Mouse (Mus musculus) liver, embryonic 16.5 days (tissue): ENCODE results near the gene Zfp599. TPM values are rescaled to one million over a fixed set of nuclear protein-coding genes. Genes with fewer than 3 reads are reported as not detected.
A peak's percentile ranks its signal among the peaks of the same experiment; 100 is the strongest.

ENCODE experiments used
- ATAC-seq: fragments of 200-750 bp; cut with Nextera tagmentation; 2 replicates; pipeline ENCODE4 v1.8.0; 2017; ENCODE audit warnings: low read depth, mild to moderate bottlenecking, moderate number of reproducible peaks, moderate library complexity
- H3K27ac ChIP-seq: fragments of 300-500 bp; sonication (generic); 2 replicates; pipeline ENCODE4 v1.5.1; 2014; ENCODE audit warnings: mild to moderate bottlenecking, low read length
- H3K27me3 ChIP-seq: fragments of 300-500 bp; sonication (generic); 2 replicates; pipeline ENCODE4 v1.6.1; 2014; ENCODE audit warnings: low read depth, low read length, mixed read lengths; ENCODE audit not compliant: control insufficient read depth, insufficient read depth
- H3K36me3 ChIP-seq: fragments of 300-500 bp; sonication (generic); 2 replicates; pipeline ENCODE4 v1.6.1; 2014; ENCODE audit warnings: mild to moderate bottlenecking; ENCODE audit not compliant: control insufficient read depth, insufficient read depth
- H3K4me1 ChIP-seq: fragments of 300-500 bp; sonication (generic); 2 replicates; pipeline ENCODE4 v1.6.1; 2014; ENCODE audit warnings: low read depth, low read length, mixed read lengths; ENCODE audit not compliant: control insufficient read depth
- H3K4me2 ChIP-seq: fragments of 300-500 bp; sonication (generic); 2 replicates; pipeline ENCODE4 v1.6.1; 2014; ENCODE audit warnings: low read depth, low read length, mixed read lengths
- H3K4me3 ChIP-seq: fragments of 300-500 bp; sonication (generic); 2 replicates; pipeline ENCODE4 v1.5.1; 2014; ENCODE audit warnings: low read depth, mild to moderate bottlenecking, low read length
- H3K9ac ChIP-seq: fragments of 300-500 bp; sonication (generic); 2 replicates; pipeline ENCODE4 v1.6.1; 2014; ENCODE audit warnings: low read depth, low read length
- H3K9me3 ChIP-seq: fragments of 300-500 bp; sonication (generic); replicated peaks from 2 replicates; pipeline ENCODE4 v1.6.1; 2016; ENCODE audit warnings: low read length; ENCODE audit not compliant: control insufficient read depth
- WGBS: fragments of 180-500 bp; shearing (Covaris S2); extraction: QIAGEN DNeasy Blood & Tissue Kit; methylation state at CpG from one replicate; pipeline ENCODE4 v1.1.7; 2014; ENCODE audit not compliant: insufficient replicate concordance; 5-methylcytosine and 5-hydroxymethylcytosine counted together
- polyA plus RNA-seq: library from polyadenylated mRNA; unstranded; fragments of >200 nt; fragmentation: Nextera tagmentation; extraction: Ambion mirVana; gene quantifications from 2 replicates; pipeline ENCODE4 v1.2.1, GENCODE M21; 2015

Gene Zfp599
- polyA plus RNA-seq, 1 experiment from 2014 or later = 1.3 TPM

GRCm38 (mm10) chr9:22261594-22261993 is 1.9 kb upstream of the Zfp599 start:
- H3K4me2 ChIP-seq = no peak overlapping the region
- no peaks in the 10 kb centered on the region for H3K36me3 ChIP-seq
- no peaks in the 10 kb centered on the region for H3K27me3 ChIP-seq

GRCm38 (mm10) chr9:22260092-22260422 is 362 bp upstream of the Zfp599 start:
- no peaks in the 10 kb centered on the region for H3K27me3 ChIP-seq
- peak overlapping the region; percentile 82 for H3K4me2 ChIP-seq
- H3K4me3 ChIP-seq = peak overlapping the region; percentile 78
- H3K9me3 ChIP-seq = no peaks in the 10 kb centered on the region
- 30% methylated on average over 3 of the region's 3 CpGs for WGBS
- peak overlapping the region; percentile 78 for H3K9ac ChIP-seq
- H3K36me3 ChIP-seq = peaks cover 5% of the 10 kb centered on the region
- no peak overlapping the region for H3K27ac ChIP-seq
- no peaks in the 10 kb centered on the region; the same call in 1 of the 2 replicates for H3K4me1 ChIP-seq
- no peak for ATAC-seq

More at GRCm38 (mm10) chr9:22261594-22261993, 1.9 kb upstream of the Zfp599 start:
- ATAC-seq = no peak
- Histone ChIP-seq H3K9me3 (no peaks in the 10 kb centered on the region), H3K4me3 (no peak overlapping the region), H3K27ac (no peak overlapping the region), H3K9ac (no peak overlapping the region), H3K4me1 (no peaks in the 10 kb centered on the region; the same call in 1 of the 2 replicates)
- 59% methylated on average over 1 of the region's 1 CpGs for WGBS

DNA sequence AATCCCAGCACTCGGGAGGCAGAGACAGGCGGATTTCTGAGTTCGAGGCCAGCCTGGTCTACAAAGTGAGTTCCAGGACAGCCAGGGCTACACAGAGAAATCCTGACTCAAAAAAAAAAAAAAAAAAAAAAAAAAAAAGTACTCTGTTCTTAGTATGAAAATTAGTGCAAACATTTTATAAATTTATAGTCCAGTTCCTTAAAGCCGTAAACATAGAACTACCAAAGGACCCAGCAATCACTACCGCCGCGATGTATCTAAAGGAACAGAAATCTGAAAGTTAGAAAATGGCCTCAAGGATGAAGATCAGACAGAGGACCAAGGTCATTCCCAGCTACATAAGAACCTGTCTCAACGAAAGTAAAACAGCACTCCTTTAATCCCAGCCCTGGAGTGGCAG is 911 bp downstream of the Zfp599 start:
- Histone ChIP-seq H3K9me3 (no peaks in the 10 kb centered on the region), H3K4me2 (peak overlapping the region; percentile 82), H3K9ac (peak overlapping the region; percentile 78), H3K27ac (no peak overlapping the region), H3K27me3 (no peaks in the 10 kb centered on the region), H3K36me3 (peaks cover 6% of the 10 kb centered on the region), H3K4me1 (no peaks in the 10 kb centered on the region; the same call in 1 of the 2 replicates), H3K4me3 (peak overlapping the region; percentile 78)
- 75% methylated on average over 8 of the region's 8 CpGs for WGBS
- ATAC-seq = no peak

DNA sequence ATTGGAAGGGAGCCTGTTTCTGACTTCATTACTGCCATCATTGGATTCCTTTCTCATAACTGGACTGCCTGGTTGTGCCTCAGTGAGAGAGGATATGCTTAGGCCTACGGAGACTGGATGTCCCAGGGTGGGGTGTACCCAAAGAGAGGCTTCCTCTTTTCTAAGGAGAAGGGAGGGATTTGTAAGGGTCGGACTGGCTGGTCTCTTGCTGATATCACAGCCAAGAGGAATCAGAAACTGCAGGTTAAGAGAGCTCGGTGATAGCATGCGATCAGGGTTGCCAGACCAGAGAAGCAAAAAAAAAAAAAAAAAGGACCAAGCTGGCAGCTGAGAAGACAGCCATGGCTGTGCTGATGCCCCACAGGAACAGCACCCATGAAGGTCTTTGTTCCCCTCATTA is 3.1 kb downstream of the Zfp599 start:
- Histone ChIP-seq H3K9ac (no peak overlapping the region), H3K4me2 (no peak overlapping the region), H3K36me3 (peaks cover 22% of the 10 kb centered on the region), H3K9me3 (no peaks in the 10 kb centered on the region), H3K4me1 (no peaks in the 10 kb centered on the region; the same call in 1 of the 2 replicates), H3K4me3 (no peak overlapping the region), H3K27ac (no peak overlapping the region), H3K27me3 (no peaks in the 10 kb centered on the region)
- 33% methylated on average over 4 of the region's 4 CpGs for WGBS
- no peak for ATAC-seq

DNA sequence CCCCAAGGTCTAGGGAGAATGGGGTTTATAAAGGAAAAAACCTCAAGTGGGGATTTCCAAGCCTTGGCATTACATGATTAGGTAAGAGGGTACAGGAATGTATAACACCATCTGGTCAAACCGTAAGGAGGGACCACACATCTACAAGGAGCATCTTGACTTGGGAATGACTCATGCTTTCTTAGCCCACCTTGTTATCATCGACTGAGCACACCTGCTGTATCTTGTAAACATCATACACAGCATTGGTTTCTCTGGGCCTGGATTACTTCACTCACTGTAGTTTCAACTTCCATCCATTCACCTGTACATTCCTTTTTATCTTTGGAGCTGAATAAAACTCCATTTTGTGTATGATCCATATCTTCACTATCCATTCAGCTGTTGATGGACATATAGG is 15.5 kb downstream of the Zfp599 start:
- 61% methylated on average over 2 of the region's 2 CpGs for WGBS
- H3K4me3 ChIP-seq = no peak overlapping the region
- no peaks in the 10 kb centered on the region; the same call in 1 of the 2 replicates for H3K9me3 ChIP-seq
- H3K36me3 ChIP-seq = peaks cover 36% of the 10 kb centered on the region
- H3K4me2 ChIP-seq = no peak overlapping the region
- no peak overlapping the region for H3K27ac ChIP-seq
- no peak overlapping the region for H3K9ac ChIP-seq
- no peaks in the 10 kb centered on the region for H3K27me3 ChIP-seq
- no peaks in the 10 kb centered on the region for H3K4me1 ChIP-seq
- ATAC-seq = no peak

DNA sequence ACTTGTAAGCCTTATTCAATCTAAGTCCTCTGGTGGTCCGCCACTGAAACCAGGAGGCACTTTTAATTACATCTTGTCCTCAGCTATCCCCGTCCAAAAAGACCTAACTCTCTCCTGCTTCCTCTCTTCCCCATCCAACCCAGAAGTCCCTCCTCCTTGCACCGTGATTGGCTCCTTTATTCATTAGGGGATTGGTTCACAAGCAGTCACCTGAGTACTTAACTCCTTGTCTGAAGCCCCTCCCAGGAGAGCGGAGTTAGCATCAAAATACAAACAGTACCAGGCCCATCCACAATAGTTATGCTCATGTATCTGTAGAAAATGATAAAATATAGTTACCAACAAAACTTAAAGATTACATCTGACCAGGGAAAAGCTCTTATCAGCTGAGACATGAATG is 19.7 kb downstream of the Zfp599 start:
- Histone ChIP-seq H3K4me3 (no peak overlapping the region), H3K9me3 (no peaks in the 10 kb centered on the region; the same call in 1 of the 2 replicates), H3K27me3 (no peaks in the 10 kb centered on the region), H3K9ac (no peak overlapping the region), H3K4me1 (no peaks in the 10 kb centered on the region), H3K36me3 (peaks cover 52% of the 10 kb centered on the region), H3K27ac (no peak overlapping the region), H3K4me2 (no peak overlapping the region)
- 72% methylated on average over 4 of the region's 4 CpGs for WGBS
- ATAC-seq = no peak

DNA sequence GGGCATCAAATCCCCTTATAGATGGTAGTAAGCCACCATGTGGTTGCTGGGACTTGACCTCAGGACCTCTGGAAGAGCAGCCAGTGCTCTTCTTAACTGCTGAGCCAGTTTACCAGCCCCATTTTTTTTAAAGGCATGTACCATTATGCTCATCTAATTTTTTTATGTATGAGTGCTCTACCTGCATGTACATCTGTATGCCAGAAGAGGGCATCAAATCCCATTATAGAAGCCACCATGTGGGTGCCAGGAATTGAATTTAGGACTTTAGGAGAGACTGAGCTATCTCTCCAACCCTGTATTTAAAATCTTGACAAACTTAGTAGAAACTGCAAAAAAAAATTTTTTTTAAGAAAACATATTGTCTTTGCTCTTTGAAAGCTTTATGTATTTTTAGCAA is 29.1 kb downstream of the Zfp599 start:
- no peak overlapping the region for H3K4me2 ChIP-seq
- no peaks in the 10 kb centered on the region for H3K9me3 ChIP-seq
- H3K27ac ChIP-seq = no peak overlapping the region
- H3K36me3 ChIP-seq = peaks cover 3% of the 10 kb centered on the region; the same call in 1 of the 2 replicates
- H3K27me3 ChIP-seq = no peaks in the 10 kb centered on the region
- ATAC-seq = no peak
- H3K9ac ChIP-seq = no peak overlapping the region
- no peak overlapping the region for H3K4me3 ChIP-seq
- peaks cover 5% of the 10 kb centered on the region for H3K4me1 ChIP-seq

- Histone ChIP-seq H3K36me3 (peaks cover 3% of the 10 kb centered on the region; the same call in 1 of the 2 replicates), H3K27me3 (no peaks in the 10 kb centered on the region), H3K4me1 (peaks cover 5% of the 10 kb centered on the region), H3K4me3 (no peak overlapping the region), H3K27ac (no peak overlapping the region), H3K9ac (no peak overlapping the region), H3K4me2 (no peak overlapping the region), H3K9me3 (no peaks in the 10 kb centered on the region)
- no peak for ATAC-seq
- WGBS = 74% methylated on average over 3 of the region's 3 CpGs
These were observed 29.6 kb downstream of the Zfp599 start for GRCm38 (mm10) chr9:22230061-22230460.

- 58% methylated on average over 7 of the region's 7 CpGs for WGBS
- Histone ChIP-seq H3K9me3 (no peaks in the 10 kb centered on the region), H3K27ac (no peak overlapping the region), H3K36me3 (no peaks in the 10 kb centered on the region), H3K9ac (no peak overlapping the region), H3K27me3 (no peaks in the 10 kb centered on the region), H3K4me3 (no peak overlapping the region), H3K4me2 (no peak overlapping the region), H3K4me1 (peaks cover 8% of the 10 kb centered on the region)
- ATAC-seq = no peak
These were observed 30.2 kb downstream of the Zfp599 start for GRCm38 (mm10) chr9:22229386-22230026.
